ENCODE assay signal across 8 mouse cellular contexts in the genomic region with DNA sequence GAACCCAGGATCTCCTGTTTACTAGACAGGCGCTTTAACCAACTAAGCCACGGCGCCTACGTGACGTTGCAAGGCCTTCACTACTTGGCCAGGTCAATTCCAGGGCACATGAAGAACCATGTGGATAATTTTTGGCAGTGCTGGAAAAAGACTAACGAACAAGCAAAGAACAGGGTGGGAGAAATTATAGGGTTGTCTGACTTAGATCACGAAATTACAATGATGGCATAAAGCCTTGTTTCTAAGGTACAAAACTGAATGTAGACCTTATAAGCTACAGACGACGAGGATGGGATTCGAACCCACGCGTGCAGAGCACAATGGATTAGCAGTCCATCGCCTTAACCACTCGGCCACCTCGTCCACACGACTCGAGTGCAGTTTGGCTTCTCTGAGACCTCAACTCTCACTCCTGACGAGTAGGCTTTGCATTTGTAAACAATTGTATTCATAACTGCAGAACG. TPM values are rescaled to one million over a fixed set of nuclear protein-coding genes. Genes with fewer than 3 reads are reported as not detected.
DNase-seq lines count a peak whose midpoint lies in the region; ATAC-seq and TF ChIP-seq lines count a peak whose summit lies in the region.

No protein-coding gene starts in this region.

- ATAC-seq in forebrain, embryonic 11.5 days (replicated peaks; ENCODE audit: low FRiP score), result peak; percentile 57
- ATAC-seq in neural tube, embryonic 14.5 days (ENCODE audit: low read depth), result peak; percentile 60

- H3K4me3 ChIP-seq in forebrain, embryonic 11.5 days (ENCODE audit: low read depth, low read length), result peak overlapping the region; percentile 60
- H3K4me3 ChIP-seq in neural tube, embryonic 14.5 days (ENCODE audit: low read depth, low read length), result peak overlapping the region; percentile 70
- H3K4me3 ChIP-seq in testis, adult 2 months (ENCODE audit: control insufficient read depth, low read depth, low read length), result peak overlapping the region; percentile 82

- H3K4me1 ChIP-seq in forebrain, embryonic 11.5 days (replicated peaks; ENCODE audit: control insufficient read depth, insufficient read depth, low read length), result peaks cover 21% of the 10 kb centered on the region
- H3K4me1 ChIP-seq in neural tube, embryonic 14.5 days (ENCODE audit: control insufficient read depth, insufficient read depth, low read length), result peaks cover 31% of the 10 kb centered on the region
- peaks cover 33% of the 10 kb centered on the region for H3K4me1 ChIP-seq in testis, adult 2 months (ENCODE audit: control insufficient read depth, insufficient read depth, low read length)

- peak overlapping the region; percentile 77 for H3K4me2 ChIP-seq in forebrain, embryonic 11.5 days (ENCODE audit: low read depth, low read length, severe bottlenecking)
- peak overlapping the region; percentile 76 for H3K4me2 ChIP-seq in neural tube, embryonic 14.5 days (ENCODE audit: low read depth, low read length)

- peak; percentile 98 to 99 for DNase-seq in CD8-positive naive resting alpha-beta T cell, adult 2 months (ENCODE audit: low read depth in 2 of 2, low spot score in 2 of 2)
- DNase-seq in c-Kit-negative CD71-positive TER-119-positive erythroid progenitor cells, embryonic 14.5 days (ENCODE audit: low read depth, low spot score), result peak; percentile 87
- DNase-seq in forebrain, embryonic 11.5 days (ENCODE audit: low spot score), result peak; percentile 96
- DNase-seq in heart, postnatal 10 days, result peak; percentile 98
- DNase-seq in layer of hippocampus, adult 11-12 months (ENCODE audit: low spot score), result peak; percentile 97
- peak; percentile 96 for DNase-seq in lung, adult 18-20 months

- H3K36me3 ChIP-seq in forebrain, embryonic 11.5 days (ENCODE audit: control insufficient read depth, insufficient read depth, low read length), result no peaks in the 10 kb centered on the region
- no peaks in the 10 kb centered on the region for H3K36me3 ChIP-seq in neural tube, embryonic 14.5 days (ENCODE audit: control insufficient read depth, insufficient read depth, low read length)
- H3K36me3 ChIP-seq in testis, adult 2 months (ENCODE audit: control insufficient read depth, insufficient read depth, low read length), result no peaks in the 10 kb centered on the region

- intact Hi-C loops in heart, postnatal 10 days (cut with DNase I), result loop anchor here (1.0 kb wide), 2 partner anchors 21 to 62 kb away; no protein-coding TSS in a partner anchor

- no peaks in the 10 kb centered on the region for H3K9me3 ChIP-seq in forebrain, embryonic 11.5 days (ENCODE audit: control insufficient read depth, low read length)
- no peaks in the 10 kb centered on the region for H3K9me3 ChIP-seq in neural tube, embryonic 14.5 days (ENCODE audit: control insufficient read depth, low read length)

- under 1% methylated on average over 19 of the region's 19 CpGs for WGBS in forebrain, embryonic 11.5 days
- WGBS in neural tube, embryonic 14.5 days, result under 1% methylated on average over 19 of the region's 19 CpGs

- H3K27ac ChIP-seq in forebrain, embryonic 11.5 days (ENCODE audit: low read depth, low read length), result no peak overlapping the region
- H3K27ac ChIP-seq in neural tube, embryonic 14.5 days (ENCODE audit: low read depth, low read length), result peak overlapping the region; percentile 52; the same call in 1 of the 2 replicates
- peak overlapping the region; percentile 70 for H3K27ac ChIP-seq in testis, adult 2 months (ENCODE audit: control insufficient read depth, insufficient read depth, low read depth, low read length)

- no peaks in the 10 kb centered on the region for H3K27me3 ChIP-seq in forebrain, embryonic 11.5 days (ENCODE audit: control insufficient read depth, insufficient read depth, low read length)
- H3K27me3 ChIP-seq in neural tube, embryonic 14.5 days (ENCODE audit: control insufficient read depth, insufficient read depth, low read length), result no peaks in the 10 kb centered on the region
- H3K27me3 ChIP-seq in testis, adult 2 months (ENCODE audit: control insufficient read depth, insufficient read depth, low read length), result no peaks in the 10 kb centered on the region

- peak overlapping the region; percentile 39; the same call in 1 of the 2 replicates for H3K9ac ChIP-seq in forebrain, embryonic 11.5 days (ENCODE audit: low read length)
- H3K9ac ChIP-seq in neural tube, embryonic 14.5 days (replicated peaks; ENCODE audit: low read depth, low read length), result no peak overlapping the region

- no peak for TF ChIP-seq CTCF in testis, adult 2 months (IDR thresholded peaks at IDR 0.05; ENCODE audit: control insufficient read depth, insufficient read depth, insufficient replicate concordance, low read depth, low read length)

- no peak; the same call in 1 of the 2 replicates for TF ChIP-seq POLR2A in testis, adult 2 months (IDR thresholded peaks at IDR 0.05; ENCODE audit: control insufficient read depth, low read depth, low read length)

RNA-seq across cellular contexts. Expression of a gene that starts 3.3 kb away (rescaled TPM):
- 7.9 and 9.2 TPM in 2 replicates for polyA plus RNA-seq in forebrain, embryonic 11.5 days (2014; fragmentation: Nextera tagmentation; extraction: Ambion mirVana)
- 10 to 100 TPM; 16.7 to 19.4 TPM for total RNA-seq in heart, postnatal 10 days (2021)
- polyA plus RNA-seq in neural tube, embryonic 14.5 days (2014; fragmentation: Nextera tagmentation; extraction: Ambion mirVana), result 16.1 and 17.7 TPM in 2 replicates
- 13.4 and 15.8 TPM in 2 replicates for polyA plus RNA-seq in testis, adult 2 months (2012; rRNA removed)

RNA-seq across cellular contexts. Expression of a gene that starts 7.8 kb away (rescaled TPM):
- polyA plus RNA-seq in forebrain, embryonic 11.5 days (2014; fragmentation: Nextera tagmentation; extraction: Ambion mirVana), result 60.3 and 60.6 TPM in 2 replicates
- 1 to 10 TPM; 5.8 to 7.8 TPM for total RNA-seq in heart, postnatal 10 days (2021)
- 24.7 and 27.7 TPM in 2 replicates for polyA plus RNA-seq in neural tube, embryonic 14.5 days (2014; fragmentation: Nextera tagmentation; extraction: Ambion mirVana)
- polyA plus RNA-seq in testis, adult 2 months (2012; rRNA removed), result 135 and 142 TPM in 2 replicates

RNA-seq across cellular contexts. Expression of a gene that starts 17.3 kb away (rescaled TPM):
- polyA plus RNA-seq in forebrain, embryonic 11.5 days (2014; fragmentation: Nextera tagmentation; extraction: Ambion mirVana), result 199 and 209 TPM in 2 replicates
- total RNA-seq in heart, postnatal 10 days (2021), result 10 to 100 TPM; 11.6 to 15.4 TPM
- polyA plus RNA-seq in neural tube, embryonic 14.5 days (2014; fragmentation: Nextera tagmentation; extraction: Ambion mirVana), result 8.7 and 12.8 TPM in 2 replicates
- polyA plus RNA-seq in testis, adult 2 months (2012; rRNA removed), result 15.2 and 17.9 TPM in 2 replicates

RNA-seq across cellular contexts. Expression of a gene that starts 25.5 kb away (rescaled TPM):
- 95.9 and 98.4 TPM in 2 replicates for polyA plus RNA-seq in forebrain, embryonic 11.5 days (2014; fragmentation: Nextera tagmentation; extraction: Ambion mirVana)
- 10 to 100 TPM; 71.1 to 85.8 TPM for total RNA-seq in heart, postnatal 10 days (2021)
- polyA plus RNA-seq in neural tube, embryonic 14.5 days (2014; fragmentation: Nextera tagmentation; extraction: Ambion mirVana), result 337 and 385 TPM in 2 replicates
- 36.3 and 43.1 TPM in 2 replicates for polyA plus RNA-seq in testis, adult 2 months (2012; rRNA removed)

RNA-seq across cellular contexts. Expression of a gene that starts 32.2 kb away (rescaled TPM):
- polyA plus RNA-seq in forebrain, embryonic 11.5 days (2014; fragmentation: Nextera tagmentation; extraction: Ambion mirVana), result 8.2 and 10.0 TPM in 2 replicates
- total RNA-seq in heart, postnatal 10 days (2021), result 100 to 1,000 TPM in 1 of 2 experiments, 10 to 100 TPM in 1; 61.4 to 101 TPM
- 6.5 and 9.4 TPM in 2 replicates for polyA plus RNA-seq in neural tube, embryonic 14.5 days (2014; fragmentation: Nextera tagmentation; extraction: Ambion mirVana)
- polyA plus RNA-seq in testis, adult 2 months (2012; rRNA removed), result 103 and 106 TPM in 2 replicates

Comparison
In these comparisons a context has a peak if more than half of its experiments do, and no peak if none do; other contexts are left out.
1. RNA of a gene that starts 17.3 kb away (polyA plus RNA-seq): 199 to 209 TPM in forebrain, embryonic 11.5 days; 15.2 to 17.9 TPM in testis, adult 2 months and 8.7 to 12.8 TPM in neural tube, embryonic 14.5 days; every median in the first group is over 10 times any median in the second.
2. Peak in every context shown above with its lines, with median percentiles within 50 percentile points of each other: DNase-seq and H3K4me3 ChIP-seq.